Mouse (Mus musculus): ENCODE data around the gene Pkn3. TPM values are rescaled to one million over a fixed set of nuclear protein-coding genes. Genes with fewer than 3 reads are reported as not detected.
"Not testable (repeated sequence)": the region's sequence is repeated elsewhere in the genome, so short reads cannot be mapped to it uniquely, and the experiment has no call there.

The Pkn3 gene
- polyA plus RNA-seq, 1 experiment from 2014 or later, result 2.8 TPM

GRCm38 (mm10) chr2:30049831-30050230 lies 27.7 kb upstream of the Pkn3 start:
- H3K27ac ChIP-seq, result no peak overlapping the region
- 91% methylated on average over 3 of the region's 3 CpGs for WGBS
- H3K9ac ChIP-seq (replicated peaks), result no peak overlapping the region
- no peak overlapping the region for H3K4me3 ChIP-seq (replicated peaks)
- ATAC-seq, result no peak
- 0 out of 2 replicates have a peak, but pooled peaks cover 5% of the 10 kb centered on the region for H3K27me3 ChIP-seq
- peaks cover 5% of the 10 kb centered on the region; the same call in 1 of the 2 replicates for H3K4me1 ChIP-seq (replicated peaks)
- peaks cover 10% of the 10 kb centered on the region for H3K36me3 ChIP-seq
- H3K9me3 ChIP-seq, result no peaks in the 10 kb centered on the region
- H3K4me2 ChIP-seq (replicated peaks), result no peak overlapping the region

GRCm38 (mm10) chr2:30051992-30052761 lies 25.3 kb upstream of the Pkn3 start:
- H3K27me3 ChIP-seq, result 0 out of 2 replicates have a peak, but pooled peaks cover 5% of the 10 kb centered on the region
- H3K27ac ChIP-seq, result no peak overlapping the region
- WGBS, result 43% methylated on average over 6 of the region's 6 CpGs
- ATAC-seq, result no peak
- no peaks in the 10 kb centered on the region for H3K36me3 ChIP-seq
- H3K4me1 ChIP-seq (replicated peaks), result peaks cover 5% of the 10 kb centered on the region; the same call in 1 of the 2 replicates
- H3K4me2 ChIP-seq (replicated peaks), result no peak overlapping the region
- no peak overlapping the region for H3K9ac ChIP-seq (replicated peaks)
- no peaks in the 10 kb centered on the region for H3K9me3 ChIP-seq
- no peak overlapping the region for H3K4me3 ChIP-seq (replicated peaks)

GRCm38 (mm10) chr2:30055310-30055709 lies 22.2 kb upstream of the Pkn3 start:
- not testable (repeated sequence) for H3K4me2 ChIP-seq (replicated peaks); ATAC-seq; H3K36me3 ChIP-seq; H3K27ac ChIP-seq; H3K27me3 ChIP-seq; H3K4me3 ChIP-seq (replicated peaks); H3K9ac ChIP-seq (replicated peaks); H3K9me3 ChIP-seq; H3K4me1 ChIP-seq (replicated peaks)
- 97% methylated on average over 3 of the region's 3 CpGs for WGBS

GRCm38 (mm10) chr2:30056736-30057135 lies 20.7 kb upstream of the Pkn3 start:
- 83% methylated on average over 3 of the region's 3 CpGs for WGBS
- Histone ChIP-seq H3K4me3 (replicated peaks) (no peak overlapping the region), H3K9ac (replicated peaks) (no peak overlapping the region)

GRCm38 (mm10) chr2:30057223-30057904 lies 20.1 kb upstream of the Pkn3 start, which contains the start of gene Set:
TSS of gene Set (plus strand) at chr2:30057378.
- Histone ChIP-seq H3K27me3 (0 out of 2 replicates have a peak, but pooled peaks cover 5% of the 10 kb centered on the region), H3K36me3 (no peaks in the 10 kb centered on the region), H3K9ac (replicated peaks) (no peak within 1 kb of the TSS), H3K27ac (no peak within 1 kb of the TSS), H3K4me1 (replicated peaks) (peaks cover 11% of the 10 kb centered on the region), H3K4me3 (replicated peaks) (no peak within 1 kb of the TSS), H3K4me2 (replicated peaks) (no peak within 1 kb of the TSS), H3K9me3 (no peaks in the 10 kb centered on the region)
- WGBS, result 50% methylated on average over 12 of the region's 12 CpGs
- no peak for ATAC-seq

More at GRCm38 (mm10) chr2:30056736-30057135, 20.7 kb upstream of the Pkn3 start:
- ATAC-seq, result no peak
- no peak overlapping the region for H3K27ac ChIP-seq
- 0 out of 2 replicates have a peak, but pooled peaks cover 5% of the 10 kb centered on the region for H3K27me3 ChIP-seq
- H3K4me2 ChIP-seq (replicated peaks), result no peak overlapping the region
- peaks cover 5% of the 10 kb centered on the region for H3K4me1 ChIP-seq (replicated peaks)
- H3K9me3 ChIP-seq, result no peaks in the 10 kb centered on the region
- no peaks in the 10 kb centered on the region for H3K36me3 ChIP-seq

GRCm38 (mm10) chr2:30058418-30058817 lies 19.1 kb upstream of the Pkn3 start:
- no peak overlapping the region for H3K4me3 ChIP-seq (replicated peaks)
- WGBS, result 23% methylated on average over 5 of the region's 5 CpGs

GRCm38 (mm10) chr2:30061215-30062166 lies 16.0 kb upstream of the Pkn3 start:
- Histone ChIP-seq H3K9ac (replicated peaks) (peak overlapping the region; percentile 69), H3K4me1 (replicated peaks) (peaks cover 37% of the 10 kb centered on the region), H3K4me3 (replicated peaks) (peak overlapping the region; percentile 48), H3K27ac (peak overlapping the region; percentile 78), H3K9me3 (no peaks in the 10 kb centered on the region), H3K4me2 (replicated peaks) (peak overlapping the region; percentile 72), H3K36me3 (no peaks in the 10 kb centered on the region), H3K27me3 (no peaks in the 10 kb centered on the region)
- no peak for ATAC-seq
- WGBS, result 8% methylated on average over 37 of the region's 37 CpGs

More at GRCm38 (mm10) chr2:30058418-30058817, 19.1 kb upstream of the Pkn3 start:
- ATAC-seq, result no peak
- Histone ChIP-seq H3K4me2 (replicated peaks) (no peak overlapping the region), H3K27ac (no peak overlapping the region), H3K27me3 (0 out of 2 replicates have a peak, but pooled peaks cover 5% of the 10 kb centered on the region), H3K4me1 (replicated peaks) (peaks cover 20% of the 10 kb centered on the region), H3K36me3 (no peaks in the 10 kb centered on the region), H3K9me3 (no peaks in the 10 kb centered on the region), H3K9ac (replicated peaks) (no peak overlapping the region)

GRCm38 (mm10) chr2:30062249-30063093 lies 15.0 kb upstream of the Pkn3 start:
- WGBS, result under 1% methylated on average over 40 of the region's 40 CpGs
- no peaks in the 10 kb centered on the region for H3K36me3 ChIP-seq
- peaks cover 37% of the 10 kb centered on the region for H3K4me1 ChIP-seq (replicated peaks)
- H3K9me3 ChIP-seq, result no peaks in the 10 kb centered on the region
- peak overlapping the region; percentile 78 for H3K27ac ChIP-seq
- H3K9ac ChIP-seq (replicated peaks), result peak overlapping the region; percentile 69
- peak overlapping the region; percentile 48 for H3K4me3 ChIP-seq (replicated peaks)
- H3K27me3 ChIP-seq, result no peaks in the 10 kb centered on the region
- peak; percentile 29 for ATAC-seq
- H3K4me2 ChIP-seq (replicated peaks), result peak overlapping the region; percentile 72

GRCm38 (mm10) chr2:30063235-30063634 lies 14.2 kb upstream of the Pkn3 start:
- H3K9me3 ChIP-seq, result no peaks in the 10 kb centered on the region
- 4% methylated on average over 8 of the region's 8 CpGs for WGBS
- H3K27ac ChIP-seq, result peak overlapping the region; percentile 78
- ATAC-seq, result no peak
- H3K36me3 ChIP-seq, result no peaks in the 10 kb centered on the region
- peaks cover 43% of the 10 kb centered on the region for H3K4me1 ChIP-seq (replicated peaks)
- H3K27me3 ChIP-seq, result no peaks in the 10 kb centered on the region
- peak overlapping the region; percentile 72 for H3K4me2 ChIP-seq (replicated peaks)
- H3K9ac ChIP-seq (replicated peaks), result peak overlapping the region; percentile 69
- peak overlapping the region; percentile 48 for H3K4me3 ChIP-seq (replicated peaks)

- H3K27me3 ChIP-seq, result no peaks in the 10 kb centered on the region
- H3K4me3 ChIP-seq (replicated peaks), result peak overlapping the region; percentile 48
- 7% methylated on average over 3 of the region's 3 CpGs for WGBS
- no peaks in the 10 kb centered on the region for H3K9me3 ChIP-seq
- H3K9ac ChIP-seq (replicated peaks), result no peak overlapping the region
- H3K4me2 ChIP-seq (replicated peaks), result peak overlapping the region; percentile 72
- no peak for ATAC-seq
- H3K36me3 ChIP-seq, result peaks cover 3% of the 10 kb centered on the region
- H3K4me1 ChIP-seq (replicated peaks), result peaks cover 48% of the 10 kb centered on the region
- H3K27ac ChIP-seq, result no peak overlapping the region
Measured at GRCm38 (mm10) chr2:30063791-30064190, 13.7 kb upstream of the Pkn3 start.

- Histone ChIP-seq H3K4me2 (replicated peaks) (peak overlapping the region; percentile 72), H3K4me3 (replicated peaks) (peak overlapping the region; percentile 48; the same call in 1 of the 2 replicates), H3K27me3 (no peaks in the 10 kb centered on the region), H3K36me3 (peaks cover 8% of the 10 kb centered on the region), H3K9me3 (no peaks in the 10 kb centered on the region), H3K27ac (no peak overlapping the region), H3K9ac (replicated peaks) (no peak overlapping the region), H3K4me1 (replicated peaks) (peaks cover 51% of the 10 kb centered on the region)
- WGBS, result 41% methylated on average over 3 of the region's 3 CpGs
- no peak for ATAC-seq
Measured at GRCm38 (mm10) chr2:30064298-30064697, 13.2 kb upstream of the Pkn3 start.

Measured in midbrain, embryonic 13.5 days (tissue).